Mouse (Mus musculus) cerebral cortex, adult 2 months (tissue): ENCODE measurements around the gene Srrd.

ENCODE experiments used
- WGBS: fragments of 180-500 bp; shearing (Covaris S2); methylation state at CpG from one replicate; pipeline ENCODE4 v1.1.7; 2018; 5-methylcytosine and 5-hydroxymethylcytosine counted together

Gene Srrd

DNA sequence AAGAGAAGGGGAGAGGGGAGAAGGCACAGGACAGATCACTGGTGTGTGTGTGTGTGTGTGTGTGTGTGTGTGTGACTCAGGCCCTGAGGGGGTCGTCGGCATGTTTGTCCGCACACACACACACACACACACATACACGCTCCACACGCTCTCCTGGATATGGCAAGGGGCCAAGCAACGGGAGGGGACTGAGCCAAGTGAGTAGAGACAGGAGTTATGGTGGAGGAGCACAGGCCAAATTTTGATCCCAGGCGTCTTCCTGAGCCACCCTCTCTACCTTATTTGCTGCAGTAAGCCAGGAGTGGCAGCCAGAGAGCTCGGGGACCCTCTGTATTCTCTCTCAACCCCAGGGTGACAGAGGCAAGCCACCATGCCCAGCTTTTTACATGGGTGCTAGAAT, 53.6 kb downstream of the Srrd start:
- WGBS: 41% methylated on average over 8 of the region's 8 CpGs

DNA sequence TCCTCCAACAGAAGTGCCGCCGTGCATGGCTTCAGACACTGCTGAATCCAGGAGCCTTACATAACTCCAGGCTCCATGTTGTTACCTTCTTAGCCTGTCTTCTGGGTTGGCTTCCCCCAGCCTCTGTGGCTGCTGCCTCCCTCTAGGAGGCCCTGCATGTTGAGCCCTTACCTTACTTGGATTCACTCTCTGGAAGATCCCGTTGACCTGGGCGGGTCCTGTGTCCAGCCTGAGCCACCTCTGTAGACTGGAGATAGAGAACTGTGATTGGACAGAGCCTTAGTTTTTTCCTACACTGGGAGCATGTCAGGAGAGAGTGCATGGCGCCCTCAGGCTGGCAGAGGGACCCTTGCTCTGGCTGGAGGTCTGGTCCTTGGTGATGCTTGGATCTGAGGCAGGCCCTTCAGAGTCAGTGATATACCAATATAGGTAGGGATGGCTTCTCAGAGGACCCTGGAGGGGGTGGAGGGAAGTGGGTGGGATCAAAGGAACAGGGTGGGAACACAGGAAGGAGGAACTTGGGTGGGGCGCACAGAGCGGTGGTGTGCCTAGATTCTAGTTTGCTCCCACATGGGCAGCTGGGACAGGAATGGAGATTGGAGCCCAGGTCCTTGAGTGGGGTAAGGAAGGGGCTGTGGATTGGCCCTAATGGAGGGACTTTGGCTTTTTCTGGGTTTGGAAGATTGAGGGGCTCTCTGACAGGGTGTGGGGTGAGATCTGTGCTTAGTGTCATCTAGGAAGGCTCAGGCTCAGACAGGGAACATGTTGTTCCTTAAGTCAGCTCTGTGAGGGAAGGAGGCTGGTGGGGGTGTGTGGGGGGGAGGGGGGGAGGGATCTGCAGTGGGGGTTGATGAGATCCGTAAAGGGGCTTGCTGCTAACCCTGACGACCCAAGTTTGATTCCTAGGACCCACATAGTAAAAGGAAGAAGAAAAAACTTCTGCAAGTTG, 54.4 kb downstream of the Srrd start:
- 73% methylated on average over 9 of the region's 9 CpGs for WGBS

DNA sequence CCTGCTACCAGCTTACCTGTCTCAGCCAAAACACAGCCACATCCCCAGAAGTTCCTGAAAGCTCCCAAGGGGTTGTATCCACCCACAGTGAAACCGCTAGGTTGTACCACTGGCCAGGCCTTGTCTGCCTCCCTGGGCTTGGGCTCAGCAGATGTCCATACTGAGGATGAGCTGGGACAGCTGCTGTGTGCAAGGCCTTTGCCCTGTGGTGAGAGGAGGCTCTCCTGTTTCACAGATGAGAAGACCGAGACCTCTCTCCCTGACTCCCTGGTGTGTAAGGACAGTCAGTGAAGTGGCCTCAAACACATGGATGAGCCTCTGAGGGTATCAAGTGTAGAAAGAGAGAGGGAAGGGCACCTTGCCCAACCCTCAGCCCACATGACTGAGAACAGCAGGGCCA, 55.2 kb downstream of the Srrd start:
- 84% methylated on average over 2 of the region's 2 CpGs for WGBS
